Mouse (Mus musculus): ENCODE data around the gene Gm11985. TPM values are rescaled to one million over a fixed set of nuclear protein-coding genes. Genes with fewer than 3 reads are reported as not detected.

The Gm11985 gene
- polyA plus RNA-seq, 1 experiment: not detected

- H3K4me3 ChIP-seq (ENCODE audit: insufficient read depth, low read depth, low read length): no peak overlapping the region
- WGBS: 72% methylated on average over 6 of the region's 6 CpGs
- no peak overlapping the region for H3K27ac ChIP-seq (ENCODE audit: insufficient read depth, low read depth, low read length)
- TF ChIP-seq POLR2A (IDR thresholded peaks at IDR 0.05; ENCODE audit: insufficient read depth, low read depth, low read length): no peak
- no peak for TF ChIP-seq CTCF (IDR thresholded peaks at IDR 0.05; ENCODE audit: insufficient read depth, low read depth, low read length)
- no peaks in the 10 kb centered on the region for H3K4me1 ChIP-seq (ENCODE audit: control insufficient read depth, insufficient read depth, low read length)
Measured at GRCm38 (mm10) chr11:7173664-7174063, 14.7 kb downstream of the Gm11985 start.

GRCm38 (mm10) chr11:7169645-7170044 is 18.7 kb downstream of the Gm11985 start:
- TF ChIP-seq POLR2A (IDR thresholded peaks at IDR 0.05; ENCODE audit: insufficient read depth, low read depth, low read length): no peak
- TF ChIP-seq CTCF (IDR thresholded peaks at IDR 0.05; ENCODE audit: insufficient read depth, low read depth, low read length): no peak
- 90% methylated on average over 1 of the region's 1 CpGs for WGBS
- H3K27ac ChIP-seq (ENCODE audit: insufficient read depth, low read depth, low read length): no peak overlapping the region

GRCm38 (mm10) chr11:7164416-7164815 is 24.0 kb downstream of the Gm11985 start:
- H3K4me3 ChIP-seq (ENCODE audit: insufficient read depth, low read depth, low read length): no peak overlapping the region
- no peak overlapping the region for H3K27ac ChIP-seq (ENCODE audit: insufficient read depth, low read depth, low read length)
- 18% methylated on average over 4 of the region's 4 CpGs for WGBS
- TF ChIP-seq POLR2A (IDR thresholded peaks at IDR 0.05; ENCODE audit: insufficient read depth, low read depth, low read length) (no peak), CTCF (IDR thresholded peaks at IDR 0.05; ENCODE audit: insufficient read depth, low read depth, low read length) (no peak)
- peaks cover 18% of the 10 kb centered on the region for H3K4me1 ChIP-seq (ENCODE audit: control insufficient read depth, insufficient read depth, low read length)

More at GRCm38 (mm10) chr11:7169645-7170044, 18.7 kb downstream of the Gm11985 start:
- Histone ChIP-seq H3K4me1 (ENCODE audit: control insufficient read depth, insufficient read depth, low read length) (peaks cover 3% of the 10 kb centered on the region), H3K4me3 (ENCODE audit: insufficient read depth, low read depth, low read length) (no peak overlapping the region)

GRCm38 (mm10) chr11:7161502-7162174 is 26.7 kb downstream of the Gm11985 start:
- 82% methylated on average over 8 of the region's 8 CpGs for WGBS
- peaks cover 18% of the 10 kb centered on the region for H3K4me1 ChIP-seq (ENCODE audit: control insufficient read depth, insufficient read depth, low read length)
- no peak overlapping the region for H3K4me3 ChIP-seq (ENCODE audit: insufficient read depth, low read depth, low read length)
- TF ChIP-seq CTCF (IDR thresholded peaks at IDR 0.05; ENCODE audit: insufficient read depth, low read depth, low read length) (no peak), POLR2A (IDR thresholded peaks at IDR 0.05; ENCODE audit: insufficient read depth, low read depth, low read length) (no peak)
- H3K27ac ChIP-seq (ENCODE audit: insufficient read depth, low read depth, low read length): no peak overlapping the region

- Histone ChIP-seq H3K4me3 (ENCODE audit: insufficient read depth, low read depth, low read length) (no peak overlapping the region), H3K4me1 (ENCODE audit: control insufficient read depth, insufficient read depth, low read length) (peaks cover 18% of the 10 kb centered on the region), H3K27ac (ENCODE audit: insufficient read depth, low read depth, low read length) (no peak overlapping the region)
- 48% methylated on average over 4 of the region's 4 CpGs for WGBS
- no peak for TF ChIP-seq POLR2A (IDR thresholded peaks at IDR 0.05; ENCODE audit: insufficient read depth, low read depth, low read length)
- TF ChIP-seq CTCF (IDR thresholded peaks at IDR 0.05; ENCODE audit: insufficient read depth, low read depth, low read length): no peak
Measured at GRCm38 (mm10) chr11:7160637-7161101, 27.7 kb downstream of the Gm11985 start.

GRCm38 (mm10) chr11:7160146-7160545 is 28.2 kb downstream of the Gm11985 start:
- no peak for TF ChIP-seq POLR2A (IDR thresholded peaks at IDR 0.05; ENCODE audit: insufficient read depth, low read depth, low read length)
- no peak for TF ChIP-seq CTCF (IDR thresholded peaks at IDR 0.05; ENCODE audit: insufficient read depth, low read depth, low read length)
- 86% methylated on average over 6 of the region's 6 CpGs for WGBS
- H3K27ac ChIP-seq (ENCODE audit: insufficient read depth, low read depth, low read length): no peak overlapping the region
- no peak overlapping the region for H3K4me3 ChIP-seq (ENCODE audit: insufficient read depth, low read depth, low read length)
- peaks cover 18% of the 10 kb centered on the region for H3K4me1 ChIP-seq (ENCODE audit: control insufficient read depth, insufficient read depth, low read length)

GRCm38 (mm10) chr11:7158196-7158595 is 30.2 kb downstream of the Gm11985 start:
- no peak overlapping the region for H3K27ac ChIP-seq (ENCODE audit: insufficient read depth, low read depth, low read length)
- H3K4me1 ChIP-seq (ENCODE audit: control insufficient read depth, insufficient read depth, low read length): peaks cover 13% of the 10 kb centered on the region
- WGBS: 77% methylated on average over 6 of the region's 6 CpGs
- H3K4me3 ChIP-seq (ENCODE audit: insufficient read depth, low read depth, low read length): no peak overlapping the region
- TF ChIP-seq CTCF (IDR thresholded peaks at IDR 0.05; ENCODE audit: insufficient read depth, low read depth, low read length) (no peak), POLR2A (IDR thresholded peaks at IDR 0.05; ENCODE audit: insufficient read depth, low read depth, low read length) (no peak)

- H3K4me1 ChIP-seq (ENCODE audit: control insufficient read depth, insufficient read depth, low read length): peaks cover 15% of the 10 kb centered on the region
- WGBS: 80% methylated on average over 4 of the region's 4 CpGs
- H3K27ac ChIP-seq (ENCODE audit: insufficient read depth, low read depth, low read length): no peak overlapping the region
- TF ChIP-seq CTCF (IDR thresholded peaks at IDR 0.05; ENCODE audit: insufficient read depth, low read depth, low read length) (no peak), POLR2A (IDR thresholded peaks at IDR 0.05; ENCODE audit: insufficient read depth, low read depth, low read length) (no peak)
- H3K4me3 ChIP-seq (ENCODE audit: insufficient read depth, low read depth, low read length): no peak overlapping the region
Measured at GRCm38 (mm10) chr11:7156427-7156826, 31.9 kb downstream of the Gm11985 start.

- H3K27ac ChIP-seq (ENCODE audit: insufficient read depth, low read depth, low read length): no peak overlapping the region
- H3K4me3 ChIP-seq (ENCODE audit: insufficient read depth, low read depth, low read length): no peak overlapping the region
- peaks cover 19% of the 10 kb centered on the region for H3K4me1 ChIP-seq (ENCODE audit: control insufficient read depth, insufficient read depth, low read length)
- TF ChIP-seq CTCF (IDR thresholded peaks at IDR 0.05; ENCODE audit: insufficient read depth, low read depth, low read length) (no peak), POLR2A (IDR thresholded peaks at IDR 0.05; ENCODE audit: insufficient read depth, low read depth, low read length) (no peak)
- WGBS: 82% methylated on average over 8 of the region's 8 CpGs
Measured at GRCm38 (mm10) chr11:7153081-7153480, 35.3 kb downstream of the Gm11985 start.

Measured in olfactory bulb, adult 2 months (tissue).